Mouse (Mus musculus): ENCODE results near the gene Frmd7.

Gene Frmd7

DNA sequence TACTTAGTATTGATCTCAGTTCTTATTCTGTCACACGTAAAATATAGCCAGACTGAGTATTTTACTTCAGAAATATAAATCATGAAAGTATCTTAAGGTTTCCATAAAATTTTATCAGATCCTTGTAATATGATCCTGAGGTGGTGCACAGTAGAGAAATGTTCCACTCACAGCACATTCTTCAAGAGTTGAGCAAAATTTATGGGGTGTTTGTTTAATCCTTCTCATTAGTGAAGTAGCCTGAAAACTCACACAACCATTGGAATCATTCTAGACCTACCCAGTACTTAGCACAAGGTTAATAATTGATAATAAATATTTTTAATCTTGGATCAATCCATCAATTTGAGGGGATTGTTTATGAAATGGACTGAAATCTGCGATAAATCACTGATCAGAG, 78.7 kb downstream of the Frmd7 start:
- no peak for DNase-seq

DNA sequence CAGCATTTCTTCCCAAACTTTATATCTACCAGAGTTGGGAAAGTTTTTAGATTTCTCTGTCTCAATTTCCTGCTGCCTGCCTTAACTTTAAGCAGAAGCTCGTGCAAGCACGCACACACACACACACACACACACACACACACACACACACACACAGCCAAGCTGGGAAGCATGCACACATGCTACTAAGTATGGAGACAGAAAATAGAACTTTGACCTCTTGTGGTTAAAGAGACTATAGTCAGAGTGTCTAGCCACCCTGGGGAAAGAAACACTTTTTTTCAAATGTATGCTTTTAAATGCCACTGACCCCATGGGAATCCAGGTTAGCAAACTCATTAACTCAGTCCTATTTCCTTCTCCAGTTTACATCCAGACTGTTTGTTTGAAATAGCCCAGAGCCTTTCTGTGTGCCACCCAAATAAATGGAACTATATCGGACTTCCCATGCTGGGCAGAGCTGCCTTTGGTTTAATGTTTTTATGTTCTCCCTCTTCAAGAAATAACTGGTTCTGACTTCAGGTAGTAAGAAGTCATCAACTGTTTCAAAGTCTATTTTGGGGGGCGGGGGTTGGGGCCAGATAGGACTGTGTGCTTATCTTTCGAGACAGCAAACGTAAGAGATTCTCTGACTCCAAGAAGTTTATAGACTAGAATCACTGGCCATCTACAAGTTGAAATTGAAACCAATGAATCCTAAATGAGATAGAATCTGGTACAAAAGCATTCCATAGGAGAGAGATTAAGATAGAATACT, 91.9 kb downstream of the Frmd7 start:
- DNase-seq: no peak

Measured in cerebellum, postnatal 36 days (tissue).